ENCODE assay signal across 8 mouse cellular contexts in the genomic region with DNA sequence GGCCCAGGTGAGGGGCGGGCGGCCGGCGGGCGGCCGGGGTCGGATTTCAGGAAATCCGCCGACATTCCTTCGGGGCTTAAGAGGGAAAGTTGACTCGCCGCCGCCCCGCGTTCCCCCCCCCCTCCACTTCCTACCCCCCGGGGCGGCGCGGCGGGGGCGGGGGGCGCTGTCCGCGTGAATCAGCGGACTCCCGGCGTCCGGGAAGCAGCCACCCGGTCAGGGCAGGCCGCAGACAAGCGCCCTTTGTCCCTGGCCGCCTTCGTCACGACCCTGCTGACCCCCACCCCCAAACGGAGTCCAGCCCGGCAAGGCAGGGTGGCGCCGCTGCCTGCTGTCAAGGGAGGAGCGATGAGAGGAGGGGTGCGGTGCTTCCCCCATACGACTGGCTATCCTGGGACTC. TPM values are rescaled to one million over a fixed set of nuclear protein-coding genes. Genes with fewer than 3 reads are reported as not detected.
A peak's percentile ranks its signal among the peaks of the same experiment; 100 is the strongest.
DNase-seq lines count a peak whose midpoint lies in the region; ATAC-seq and TF ChIP-seq lines count a peak whose summit lies in the region.

No protein-coding gene starts in this region.

- H3K4me2 ChIP-seq in liver, embryonic 16.5 days (ENCODE audit: low read depth, low read length), result peak overlapping the region; percentile 36

- DNase-seq in heart, embryonic 10.5 days (ENCODE audit: low spot score), result no peak
- no peak for DNase-seq in heart, adult 9 months (ENCODE audit: low spot score in 2 of 2)
- DNase-seq in ES-E14 (ENCODE audit: low read depth, low spot score), result no peak
- DNase-seq in heart, postnatal 4 days, result peak; percentile 21
- no peak for DNase-seq in right cerebral cortex, adult 18-20 months
- no peak for DNase-seq in thymus, adult 18-20 months
- DNase-seq in frontal cortex, postnatal 14 days (ENCODE audit: low spot score in 2 of 2), result no peak

- peaks cover 100% of the 10 kb centered on the region for H3K27me3 ChIP-seq in heart, embryonic 10.5 days (ENCODE audit: insufficient read depth, poor library complexity, severe bottlenecking)
- peaks cover 100% of the 10 kb centered on the region for H3K27me3 ChIP-seq in liver, embryonic 16.5 days (ENCODE audit: control insufficient read depth, insufficient read depth, low read depth, low read length)

- peak overlapping the region; percentile 56 for H3K4me3 ChIP-seq in heart, embryonic 10.5 days
- H3K4me3 ChIP-seq in ES-E14 (ENCODE audit: insufficient read depth in 1 of 2, low read depth in 1 of 2, low read length in 2 of 2, poor library complexity in 1 of 2, severe bottlenecking in 1 of 2), result peak overlapping the region; percentile 6 to 29; a peak in 3 of 4 replicates
- H3K4me3 ChIP-seq in liver, embryonic 16.5 days (ENCODE audit: low read depth, low read length), result peak overlapping the region; percentile 33

- H3K9me3 ChIP-seq in heart, embryonic 10.5 days, result no peaks in the 10 kb centered on the region
- no peaks in the 10 kb centered on the region for H3K9me3 ChIP-seq in ES-E14 (ENCODE audit: control insufficient read depth, insufficient read depth, low read depth, low read length)
- H3K9me3 ChIP-seq in liver, embryonic 16.5 days (replicated peaks; ENCODE audit: control insufficient read depth, low read length), result no peaks in the 10 kb centered on the region

- H3K36me3 ChIP-seq in heart, embryonic 10.5 days, result no peaks in the 10 kb centered on the region
- no peaks in the 10 kb centered on the region for H3K36me3 ChIP-seq in ES-E14 (ENCODE audit: control insufficient read depth, insufficient read depth, low read length, poor library complexity, severe bottlenecking)
- no peaks in the 10 kb centered on the region for H3K36me3 ChIP-seq in liver, embryonic 16.5 days (ENCODE audit: control insufficient read depth, insufficient read depth)

- H3K27ac ChIP-seq in heart, embryonic 10.5 days, result peak overlapping the region; percentile 72
- no peak overlapping the region for H3K27ac ChIP-seq in ES-E14 (ENCODE audit: insufficient read depth, low read depth, low read length, poor library complexity, severe bottlenecking)
- no peak overlapping the region for H3K27ac ChIP-seq in liver, embryonic 16.5 days (ENCODE audit: low read length)

- under 1% methylated on average over 29 of the region's 41 CpGs for WGBS in heart, embryonic 10.5 days
- 1% methylated on average over 33 of the region's 41 CpGs for WGBS in liver, embryonic 16.5 days (ENCODE audit: insufficient replicate concordance)

- no peak for ATAC-seq in liver, embryonic 16.5 days (ENCODE audit: low read depth)

- H3K4me1 ChIP-seq in heart, embryonic 10.5 days, result peaks cover 75% of the 10 kb centered on the region
- peaks cover 7 to 35% of the 10 kb centered on the region in 2 experiments; a peak in 2 of 4 replicates for H3K4me1 ChIP-seq in ES-E14 (ENCODE audit: control insufficient read depth in 2 of 2, insufficient read depth in 2 of 2, low read length in 2 of 2, poor library complexity in 1 of 2)
- H3K4me1 ChIP-seq in liver, embryonic 16.5 days (ENCODE audit: control insufficient read depth, low read depth, low read length), result peaks cover 23% of the 10 kb centered on the region

- in situ Hi-C loops in ES-E14 (cut with MboI; ENCODE audit: low sequenced_read_pairs in 2 of 2, unreplicated experiment in 2 of 2), result no loop called here

- H3K9ac ChIP-seq in ES-E14 (ENCODE audit: insufficient read depth, low read depth, low read length, poor library complexity, severe bottlenecking), result no peak overlapping the region
- no peak overlapping the region for H3K9ac ChIP-seq in liver, embryonic 16.5 days (ENCODE audit: low read depth, low read length)

TF ChIP-seq in ES-E14, 5 proteins besides CTCF, POLR2A, EP300 and RAD21:
- no peak for TF ChIP-seq ZC3H11A (IDR thresholded peaks at IDR 0.05; ENCODE audit: borderline replicate concordance, low read depth, low read length)
- no peak for TF ChIP-seq CHD2 (IDR thresholded peaks at IDR 0.05; ENCODE audit: low read depth, low read length)
- TF ChIP-seq MAFK (IDR thresholded peaks at IDR 0.05; ENCODE audit: insufficient read depth, low read depth, low read length), result no peak
- TF ChIP-seq ZNF384 (IDR thresholded peaks at IDR 0.05; ENCODE audit: low read depth, low read length), result no peak
- TF ChIP-seq HCFC1 (IDR thresholded peaks at IDR 0.05; ENCODE audit: borderline replicate concordance, insufficient read depth, low read length), result no peak

RNA-seq across cellular contexts. Expression of gene Tmem59l, which starts 2.4 kb away (rescaled TPM):
- 1.2 and 3.6 TPM in 2 replicates for polyA plus RNA-seq in heart, embryonic 10.5 days (2016; fragmentation: Nextera tagmentation; extraction: Ambion mirVana)
- 5.3 and 8.0 TPM in 2 replicates for total RNA-seq in ES-E14 (2012; rRNA removed)
- total RNA-seq in heart, postnatal 4 days (2021), result not detected
- not detected in 2 replicates for polyA plus RNA-seq in liver, embryonic 16.5 days (2015; fragmentation: Nextera tagmentation; extraction: Ambion mirVana)

RNA-seq across cellular contexts. Expression of gene Crlf1, which starts 3.4 kb away (rescaled TPM):
- 1.8 and 3.2 TPM in 2 replicates for polyA plus RNA-seq in heart, embryonic 10.5 days (2016; fragmentation: Nextera tagmentation; extraction: Ambion mirVana)
- total RNA-seq in ES-E14 (2012; rRNA removed), result 17.0 and 29.3 TPM in 2 replicates
- total RNA-seq in heart, postnatal 4 days (2021), result under 1 TPM in 1 of 2 experiments, not detected in 1; 0.55 TPM
- polyA plus RNA-seq in liver, embryonic 16.5 days (2015; fragmentation: Nextera tagmentation; extraction: Ambion mirVana), result 0.83 and 1.3 TPM in 2 replicates

RNA-seq across cellular contexts. Expression of gene Klhl26, which starts 12.8 kb away (rescaled TPM):
- 15.6 and 15.7 TPM in 2 replicates for polyA plus RNA-seq in heart, embryonic 10.5 days (2016; fragmentation: Nextera tagmentation; extraction: Ambion mirVana)
- total RNA-seq in ES-E14 (2012; rRNA removed), result 21.4 and 22.8 TPM in 2 replicates
- total RNA-seq in heart, postnatal 4 days (2021), result 1 to 10 TPM; 8.2 to 9.2 TPM
- polyA plus RNA-seq in liver, embryonic 16.5 days (2015; fragmentation: Nextera tagmentation; extraction: Ambion mirVana), result 5.6 and 7.1 TPM in 2 replicates

RNA-seq across cellular contexts. Expression of gene Rex1bd, which starts 17.0 kb away (rescaled TPM):
- polyA plus RNA-seq in heart, embryonic 10.5 days (2016; fragmentation: Nextera tagmentation; extraction: Ambion mirVana), result 127 and 128 TPM in 2 replicates
- total RNA-seq in ES-E14 (2012; rRNA removed), result 125 and 130 TPM in 2 replicates
- 100 to 1,000 TPM in 1 of 2 experiments, 10 to 100 TPM in 1; 96.9 to 109 TPM for total RNA-seq in heart, postnatal 4 days (2021)
- 53.7 and 55.6 TPM in 2 replicates for polyA plus RNA-seq in liver, embryonic 16.5 days (2015; fragmentation: Nextera tagmentation; extraction: Ambion mirVana)

RNA-seq across cellular contexts. Expression of gene Uba52, which starts 21.0 kb away (rescaled TPM):
- polyA plus RNA-seq in heart, embryonic 10.5 days (2016; fragmentation: Nextera tagmentation; extraction: Ambion mirVana), result 751 and 801 TPM in 2 replicates
- 3,214 and 4,257 TPM in 2 replicates for total RNA-seq in ES-E14 (2012; rRNA removed)
- 1,000 to 10,000 TPM; 1,698 to 1,707 TPM for total RNA-seq in heart, postnatal 4 days (2021)
- 490 and 558 TPM in 2 replicates for polyA plus RNA-seq in liver, embryonic 16.5 days (2015; fragmentation: Nextera tagmentation; extraction: Ambion mirVana)

Comparison
In these comparisons a context has a peak if more than half of its experiments do, and no peak if none do; other contexts are left out.
1. RNA of gene Crlf1, which starts 3.4 kb away (total RNA-seq): 17.0 to 29.3 TPM in ES-E14; 0.55 TPM in heart, postnatal 4 days; every median in the first group is over 10 times any median in the second.
2. Peak in every context shown above with its lines, with median percentiles within 50 percentile points of each other: H3K4me3 ChIP-seq.